Mouse (Mus musculus) hindbrain, embryonic 15.5 days (tissue): ENCODE measurements at regions not wholly inside any gene's neighbourhood (a gene's known extent, or its start where the extent isn't known, plus 50 kb on each side); places are given as distances from the start of the nearest gene placed in this dataset.

Experiments used
- ATAC-seq: fragments of 200-750 bp; cut with Nextera tagmentation; 2 replicates; pipeline ENCODE4 v1.8.0; 2017; ENCODE audit warnings: low read depth, moderate number of reproducible peaks, moderate TSS enrichment; ENCODE audit not compliant: low FRiP score
- H3K27ac ChIP-seq: fragments of 300-500 bp; sonication (generic); replicated peaks from 2 replicates; pipeline ENCODE4 v1.5.1; 2015; ENCODE audit warnings: mild to moderate bottlenecking, inconsistent platforms
- H3K27me3 ChIP-seq: fragments of 300-500 bp; sonication (generic); 2 replicates; pipeline ENCODE4 v1.6.1; 2015; ENCODE audit warnings: control low read depth, inconsistent platforms
- H3K36me3 ChIP-seq: fragments of 300-500 bp; sonication (generic); 2 replicates; pipeline ENCODE4 v1.6.1; 2015; ENCODE audit warnings: control low read depth, inconsistent platforms
- H3K4me1 ChIP-seq: fragments of 300-500 bp; sonication (generic); replicated peaks from 2 replicates; pipeline ENCODE4 v1.6.1; 2015; ENCODE audit warnings: control low read depth, inconsistent platforms
- H3K4me2 ChIP-seq: fragments of 300-500 bp; sonication (generic); 2 replicates; pipeline ENCODE4 v1.6.1; 2015; ENCODE audit warnings: moderate library complexity, mild to moderate bottlenecking, inconsistent platforms
- H3K4me3 ChIP-seq: fragments of 300-500 bp; sonication (generic); 2 replicates; pipeline ENCODE4 v1.5.1; 2015; ENCODE audit warnings: mild to moderate bottlenecking, inconsistent platforms
- H3K9ac ChIP-seq: fragments of 300-500 bp; sonication (generic); 2 replicates; pipeline ENCODE4 v1.6.1; 2015; ENCODE audit warnings: inconsistent platforms
- H3K9me3 ChIP-seq: fragments of 300-500 bp; sonication (generic); 2 replicates; pipeline ENCODE4 v1.6.1; 2016; ENCODE audit warnings: control low read depth, inconsistent platforms
- WGBS: fragments of 180-500 bp; shearing (Covaris S2); methylation state at CpG from one replicate; pipeline ENCODE4 v1.1.7; 2015; 5-methylcytosine and 5-hydroxymethylcytosine counted together

DNA sequence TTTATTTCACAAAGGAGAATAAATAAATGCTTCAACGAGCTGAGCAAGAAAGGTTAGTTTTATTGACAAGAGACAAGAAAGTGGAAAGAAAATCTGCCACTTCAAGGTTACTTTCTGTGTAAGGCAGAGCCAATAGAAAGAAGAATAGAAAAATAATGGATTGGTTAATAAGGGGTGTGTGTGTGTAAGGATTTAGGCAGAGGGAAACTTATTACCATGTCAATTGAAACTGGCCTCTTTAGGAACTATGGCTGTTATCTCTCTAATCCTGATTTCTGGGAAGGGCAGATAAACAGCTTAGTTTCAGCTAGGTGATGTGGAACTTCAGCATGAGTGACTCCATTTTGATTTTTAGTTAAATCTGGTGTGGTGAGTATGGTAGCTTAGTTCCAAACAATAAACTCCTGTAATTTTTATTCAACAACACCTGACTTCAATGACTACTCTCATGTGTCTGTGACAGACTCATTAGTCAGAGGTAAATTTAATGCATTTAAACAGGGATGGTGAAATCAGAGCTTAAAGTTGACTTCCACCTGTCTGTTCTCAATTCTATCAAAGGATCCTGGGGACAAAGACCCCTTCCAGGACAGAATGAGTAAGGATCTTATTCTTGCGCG, 197.2 kb upstream of the Cobl start:
- no peak overlapping the region for H3K9ac ChIP-seq
- no peak for ATAC-seq
- H3K4me1 ChIP-seq, result no peaks in the 10 kb centered on the region
- no peak overlapping the region for H3K4me2 ChIP-seq
- H3K27me3 ChIP-seq, result no peaks in the 10 kb centered on the region
- 86% methylated on average over 3 of the region's 3 CpGs for WGBS
- no peaks in the 10 kb centered on the region for H3K9me3 ChIP-seq
- H3K36me3 ChIP-seq, result no peaks in the 10 kb centered on the region
- H3K27ac ChIP-seq, result no peak overlapping the region
- no peak overlapping the region for H3K4me3 ChIP-seq

- H3K4me1 ChIP-seq, result no peaks in the 10 kb centered on the region
Measured at GRCm38 (mm10) chr11:12658847-12659246, 194.1 kb upstream of the Cobl start.

DNA sequence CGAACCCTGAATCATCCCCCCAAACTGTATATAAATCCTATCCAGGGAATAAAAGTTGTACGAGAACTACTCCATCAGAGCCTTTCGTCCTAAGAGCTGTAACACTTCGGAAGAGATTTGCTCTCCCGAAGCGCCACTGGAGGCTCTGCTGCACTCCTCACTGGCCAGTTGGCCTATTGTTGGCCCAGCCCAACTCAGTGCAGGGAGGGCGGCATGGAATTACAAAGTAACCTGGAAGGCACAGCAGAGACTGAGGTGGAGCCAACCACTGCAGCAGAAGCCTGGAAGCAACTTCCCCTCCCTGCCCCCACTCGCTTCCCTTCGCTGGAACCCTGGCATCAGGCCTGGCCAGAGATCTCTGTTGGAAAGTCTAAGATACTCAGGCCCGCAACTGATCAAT, 191.7 kb upstream of the Cobl start:
- no peak overlapping the region for H3K4me2 ChIP-seq
- no peak overlapping the region for H3K9ac ChIP-seq
- WGBS, result 45% methylated on average over 10 of the region's 10 CpGs
- H3K9me3 ChIP-seq, result no peaks in the 10 kb centered on the region
- no peaks in the 10 kb centered on the region for H3K4me1 ChIP-seq
- no peaks in the 10 kb centered on the region for H3K27me3 ChIP-seq
- H3K4me3 ChIP-seq, result no peak overlapping the region
- H3K27ac ChIP-seq, result no peak overlapping the region
- no peaks in the 10 kb centered on the region for H3K36me3 ChIP-seq
- ATAC-seq, result no peak

More at GRCm38 (mm10) chr11:12658847-12659246, 194.1 kb upstream of the Cobl start:
- Histone ChIP-seq H3K9ac (no peak overlapping the region), H3K4me3 (no peak overlapping the region), H3K27ac (no peak overlapping the region), H3K4me2 (no peak overlapping the region), H3K36me3 (no peaks in the 10 kb centered on the region), H3K9me3 (no peaks in the 10 kb centered on the region), H3K27me3 (no peaks in the 10 kb centered on the region)
- ATAC-seq, result no peak
